Mouse (Mus musculus): ENCODE measurements around the gene Gm20521. TPM values are rescaled to one million over a fixed set of nuclear protein-coding genes. Genes with fewer than 3 reads are reported as not detected.
"Not testable (repeated sequence)": the region's sequence is repeated elsewhere in the genome, so short reads cannot be mapped to it uniquely, and the experiment has no call there.

The Gm20521 gene
- polyA plus RNA-seq, 1 experiment from 2014 or later = 0.11 TPM

DNA sequence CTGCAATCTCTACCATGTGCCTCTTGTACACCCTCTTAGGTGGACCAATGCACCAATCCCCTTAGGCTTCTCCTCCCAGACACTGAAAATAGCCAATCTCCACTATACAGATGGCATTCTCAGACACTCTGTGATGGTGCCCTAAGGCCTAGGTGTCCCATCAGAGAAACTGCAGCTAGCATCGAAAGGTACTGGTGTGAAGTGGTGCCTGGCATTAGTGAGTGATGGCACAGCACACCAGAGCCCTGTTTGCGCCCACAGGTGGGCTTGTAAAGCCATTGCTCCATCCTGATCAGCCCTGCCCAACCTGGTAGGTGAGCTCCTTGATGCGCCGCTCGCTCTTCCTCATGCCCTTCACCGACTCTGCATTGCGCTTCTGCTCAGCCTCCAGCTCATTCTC lies 60.7 kb downstream of the Gm20521 start:
- H3K4me3 ChIP-seq (ENCODE audit: low read depth, low read length) = no peak overlapping the region
- WGBS (ENCODE audit: insufficient replicate concordance) = 83% methylated on average over 7 of the region's 7 CpGs

DNA sequence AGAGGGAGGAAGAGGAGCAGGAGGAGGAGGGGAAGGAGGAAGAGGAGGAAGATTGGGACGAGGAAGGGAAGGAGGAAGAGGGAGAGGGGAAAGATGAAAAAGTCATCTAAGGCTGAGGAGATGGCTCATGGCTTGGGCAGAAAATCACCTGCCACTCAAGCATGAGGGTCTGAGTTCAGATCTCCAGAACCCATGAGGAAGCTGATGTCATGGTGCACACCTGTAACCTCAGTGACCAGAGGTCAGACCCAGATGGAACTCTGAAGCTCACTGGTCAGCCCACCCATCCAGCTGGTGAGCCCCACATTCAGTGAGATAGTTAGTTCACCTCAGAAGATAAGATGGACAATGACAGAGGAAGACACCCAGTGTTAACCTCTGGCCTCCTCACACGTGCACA lies 61.7 kb downstream of the Gm20521 start:
- H3K36me3 ChIP-seq (replicated peaks; ENCODE audit: insufficient read depth, low read length) = no peaks in the 10 kb centered on the region
- no peaks in the 10 kb centered on the region for H3K4me1 ChIP-seq (ENCODE audit: insufficient read depth)
- H3K9me3 ChIP-seq (ENCODE audit: low read length) = no peaks in the 10 kb centered on the region
- no peak overlapping the region for H3K27ac ChIP-seq (ENCODE audit: low read depth)
- DNase-seq (no peak), ATAC-seq (no peak)
- 41% methylated on average over 2 of the region's 2 CpGs for WGBS (ENCODE audit: insufficient replicate concordance)
- no peak overlapping the region for H3K4me2 ChIP-seq (ENCODE audit: low read depth, low read length)
- no peaks in the 10 kb centered on the region for H3K27me3 ChIP-seq (ENCODE audit: insufficient read depth, low read length)
- H3K4me3 ChIP-seq (ENCODE audit: low read depth, low read length) = no peak overlapping the region
- TF ChIP-seq EP300 (IDR thresholded peaks at IDR 0.05; ENCODE audit: low read depth) (no peak), CTCF (IDR thresholded peaks at IDR 0.05; ENCODE audit: low read depth) (no peak)
- H3K9ac ChIP-seq (replicated peaks) = no peak overlapping the region

More for the DNA sequence above, 60.7 kb downstream of the Gm20521 start:
- no peak overlapping the region for H3K4me2 ChIP-seq (ENCODE audit: low read depth, low read length)
- H3K27me3 ChIP-seq (ENCODE audit: insufficient read depth, low read length) = no peaks in the 10 kb centered on the region
- DNase-seq = no peak
- no peaks in the 10 kb centered on the region for H3K9me3 ChIP-seq (ENCODE audit: low read length)
- no peaks in the 10 kb centered on the region for H3K36me3 ChIP-seq (replicated peaks; ENCODE audit: insufficient read depth, low read length)
- no peak for ATAC-seq
- H3K27ac ChIP-seq (ENCODE audit: low read depth) = no peak overlapping the region
- H3K4me1 ChIP-seq (ENCODE audit: insufficient read depth) = no peaks in the 10 kb centered on the region
- no peak for TF ChIP-seq EP300 (IDR thresholded peaks at IDR 0.05; ENCODE audit: low read depth)
- TF ChIP-seq CTCF (IDR thresholded peaks at IDR 0.05; ENCODE audit: low read depth) = no peak
- no peak overlapping the region for H3K9ac ChIP-seq (replicated peaks)

DNA sequence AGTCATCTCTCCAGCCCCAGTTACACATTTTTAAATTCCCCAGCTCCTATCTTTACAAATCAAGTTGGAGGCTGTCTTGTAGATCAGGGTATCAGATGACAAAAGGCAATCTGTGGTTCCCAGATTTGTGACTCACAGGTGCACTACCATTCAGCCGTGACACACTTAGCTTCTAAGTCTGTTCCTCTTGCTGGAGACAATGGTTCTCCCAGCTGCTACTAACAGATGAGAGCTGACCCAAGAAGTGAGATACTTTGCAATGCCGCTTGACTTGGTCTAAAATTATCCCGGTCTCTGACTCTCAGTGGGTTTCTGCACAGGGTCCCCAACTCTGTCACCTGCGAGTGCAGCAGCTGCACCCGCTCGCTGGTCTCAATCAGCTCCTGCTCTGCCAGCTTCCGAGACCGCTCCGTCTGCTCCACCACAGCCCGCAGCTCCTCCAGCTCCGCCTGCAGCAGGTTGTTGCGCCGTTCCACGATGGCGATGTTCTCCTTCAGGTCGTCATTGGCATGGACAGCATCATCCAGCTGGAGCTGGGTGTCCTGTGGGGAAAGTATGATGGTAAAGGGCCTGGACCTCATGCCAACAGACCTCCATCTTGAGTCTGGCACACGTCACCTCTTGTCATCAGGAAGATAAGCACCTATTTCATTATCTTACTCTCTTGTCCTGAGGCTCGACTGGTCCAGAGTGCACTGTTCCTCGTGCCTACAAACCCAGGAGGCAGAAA lies 62.9 kb downstream of the Gm20521 start:
- no peak for TF ChIP-seq EP300 (IDR thresholded peaks at IDR 0.05; ENCODE audit: low read depth)
- no peak for TF ChIP-seq CTCF (IDR thresholded peaks at IDR 0.05; ENCODE audit: low read depth)
- no peak overlapping the region for H3K9ac ChIP-seq (replicated peaks)
- 72% methylated on average over 19 of the region's 19 CpGs for WGBS (ENCODE audit: insufficient replicate concordance)
- no peaks in the 10 kb centered on the region for H3K36me3 ChIP-seq (replicated peaks; ENCODE audit: insufficient read depth, low read length)
- DNase-seq (no peak), ATAC-seq (no peak)
- H3K4me1 ChIP-seq (ENCODE audit: insufficient read depth) = no peaks in the 10 kb centered on the region
- no peaks in the 10 kb centered on the region for H3K9me3 ChIP-seq (ENCODE audit: low read length)
- H3K27me3 ChIP-seq (ENCODE audit: insufficient read depth, low read length) = no peaks in the 10 kb centered on the region
- no peak overlapping the region for H3K27ac ChIP-seq (ENCODE audit: low read depth)
- H3K4me2 ChIP-seq (ENCODE audit: low read depth, low read length) = no peak overlapping the region
- H3K4me3 ChIP-seq (ENCODE audit: low read depth, low read length) = no peak overlapping the region

DNA sequence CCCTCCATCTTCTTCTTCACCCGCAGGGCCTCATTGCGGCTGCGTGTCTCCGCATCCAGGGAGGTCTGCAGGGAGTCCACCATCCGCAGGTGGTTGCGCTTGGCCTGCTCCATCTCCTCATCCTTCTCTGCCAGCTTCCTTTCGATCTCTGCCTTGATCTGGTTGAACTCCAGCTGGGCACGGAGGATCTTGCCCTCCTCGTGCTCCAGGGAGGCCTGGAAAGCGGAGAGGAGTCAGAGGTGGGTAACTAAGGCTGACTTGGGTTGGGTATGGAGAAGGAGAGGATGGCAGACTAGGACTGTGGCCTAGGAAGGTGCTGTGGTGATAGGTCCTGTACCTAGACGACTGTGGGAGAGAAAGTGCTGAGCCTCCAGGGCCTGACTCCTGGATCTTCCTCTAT lies 63.8 kb downstream of the Gm20521 start:
- 77% methylated on average over 10 of the region's 11 CpGs for WGBS (ENCODE audit: insufficient replicate concordance)
- H3K27ac ChIP-seq (ENCODE audit: low read depth); H3K9me3 ChIP-seq (ENCODE audit: low read length); H3K4me3 ChIP-seq (ENCODE audit: low read depth, low read length); H3K4me1 ChIP-seq (ENCODE audit: insufficient read depth); H3K36me3 ChIP-seq (replicated peaks; ENCODE audit: insufficient read depth, low read length); H3K9ac ChIP-seq (replicated peaks); H3K4me2 ChIP-seq (ENCODE audit: low read depth, low read length); ATAC-seq; DNase-seq; H3K27me3 ChIP-seq (ENCODE audit: insufficient read depth, low read length): not testable (repeated sequence)

Other genes with a start within 250 kb of the Gm20521 start
- gene Gm17606, start 242.5 kb upstream of the Gm20521 start, polyA plus RNA-seq (2015; fragmentation: Nextera tagmentation; extraction: Ambion mirVana) = not detected in 2 replicates
- gene Cdh24, start 242.1 kb upstream of the Gm20521 start, polyA plus RNA-seq (2015; fragmentation: Nextera tagmentation; extraction: Ambion mirVana) = 0.09 and 0.11 TPM in 2 replicates
- gene 1700123O20Rik, start 197.2 kb upstream of the Gm20521 start, polyA plus RNA-seq (2015; fragmentation: Nextera tagmentation; extraction: Ambion mirVana) = 50.9 and 53.3 TPM in 2 replicates
- 28.4 and 38.0 TPM in 2 replicates for gene Acin1, start 196.5 kb upstream of the Gm20521 start, polyA plus RNA-seq (2015; fragmentation: Nextera tagmentation; extraction: Ambion mirVana)
- not detected in 2 replicates for gene Gm29776, start 184.6 kb upstream of the Gm20521 start, polyA plus RNA-seq (2015; fragmentation: Nextera tagmentation; extraction: Ambion mirVana)
- gene Cebpe, start 171.3 kb upstream of the Gm20521 start, polyA plus RNA-seq (2015; fragmentation: Nextera tagmentation; extraction: Ambion mirVana) = 13.7 and 15.0 TPM in 2 replicates
- 2.2 and 2.8 TPM in 2 replicates for gene Slc7a8, start 101.5 kb upstream of the Gm20521 start, polyA plus RNA-seq (2015; fragmentation: Nextera tagmentation; extraction: Ambion mirVana)
- not detected in 2 replicates for gene Rnf212b, start 69.3 kb upstream of the Gm20521 start, polyA plus RNA-seq (2015; fragmentation: Nextera tagmentation; extraction: Ambion mirVana)
- gene Homez, start 12.5 kb upstream of the Gm20521 start, polyA plus RNA-seq (2015; fragmentation: Nextera tagmentation; extraction: Ambion mirVana) = 3.9 and 4.0 TPM in 2 replicates
- 0.85 and 0.99 TPM in 2 replicates for gene Ppp1r3e, start 5.9 kb upstream of the Gm20521 start, polyA plus RNA-seq (2015; fragmentation: Nextera tagmentation; extraction: Ambion mirVana)
- 1.1 and 1.4 TPM in 2 replicates for gene Bcl2l2, start 64 bp upstream of the Gm20521 start, polyA plus RNA-seq (2015; fragmentation: Nextera tagmentation; extraction: Ambion mirVana)
- 38.2 and 46.6 TPM in 2 replicates for gene Pabpn1, start 9.1 kb downstream of the Gm20521 start, polyA plus RNA-seq (2015; fragmentation: Nextera tagmentation; extraction: Ambion mirVana)
- gene Slc22a17, start 29.7 kb downstream of the Gm20521 start, polyA plus RNA-seq (2015; fragmentation: Nextera tagmentation; extraction: Ambion mirVana) = 1.1 TPM in 2 replicates
- 0.21 and 0.26 TPM in 2 replicates for gene Efs, start 42.7 kb downstream of the Gm20521 start, polyA plus RNA-seq (2015; fragmentation: Nextera tagmentation; extraction: Ambion mirVana)
- gene Il25, start 49.3 kb downstream of the Gm20521 start, polyA plus RNA-seq (2015; fragmentation: Nextera tagmentation; extraction: Ambion mirVana) = not detected in 2 replicates
- 0.17 TPM in 1 of 2 replicates, not detected in the other for gene Cmtm5, start 52.8 kb downstream of the Gm20521 start, polyA plus RNA-seq (2015; fragmentation: Nextera tagmentation; extraction: Ambion mirVana)
- 0.36 TPM in 2 replicates for gene Myh6, start 83.5 kb downstream of the Gm20521 start, polyA plus RNA-seq (2015; fragmentation: Nextera tagmentation; extraction: Ambion mirVana)
- gene Gm17428, start 93.5 kb downstream of the Gm20521 start, polyA plus RNA-seq (2015; fragmentation: Nextera tagmentation; extraction: Ambion mirVana) = not detected in 2 replicates
- gene Myh7, start 111.2 kb downstream of the Gm20521 start, polyA plus RNA-seq (2015; fragmentation: Nextera tagmentation; extraction: Ambion mirVana) = 0.18 and 2.0 TPM in 2 replicates
- 30.6 and 32.0 TPM in 2 replicates for gene Ngdn, start 132.0 kb downstream of the Gm20521 start, polyA plus RNA-seq (2015; fragmentation: Nextera tagmentation; extraction: Ambion mirVana)
- 0.78 and 1.0 TPM in 2 replicates for gene Zfhx2, start 208.9 kb downstream of the Gm20521 start, polyA plus RNA-seq (2015; fragmentation: Nextera tagmentation; extraction: Ambion mirVana)
- 5.9 and 7.0 TPM in 2 replicates for gene Thtpa, start 211.3 kb downstream of the Gm20521 start, polyA plus RNA-seq (2015; fragmentation: Nextera tagmentation; extraction: Ambion mirVana)
- 7.8 and 9.6 TPM in 2 replicates for gene Ap1g2, start 223.2 kb downstream of the Gm20521 start, polyA plus RNA-seq (2015; fragmentation: Nextera tagmentation; extraction: Ambion mirVana)
- not detected in 2 replicates for gene Jph4, start 233.5 kb downstream of the Gm20521 start, polyA plus RNA-seq (2015; fragmentation: Nextera tagmentation; extraction: Ambion mirVana)

Data from liver, postnatal 0 days (tissue).